Mouse (Mus musculus): ENCODE results near the gene Ddah2.
A peak's percentile ranks its signal among the peaks of the same experiment; 100 is the strongest.

The Ddah2 gene

DNA sequence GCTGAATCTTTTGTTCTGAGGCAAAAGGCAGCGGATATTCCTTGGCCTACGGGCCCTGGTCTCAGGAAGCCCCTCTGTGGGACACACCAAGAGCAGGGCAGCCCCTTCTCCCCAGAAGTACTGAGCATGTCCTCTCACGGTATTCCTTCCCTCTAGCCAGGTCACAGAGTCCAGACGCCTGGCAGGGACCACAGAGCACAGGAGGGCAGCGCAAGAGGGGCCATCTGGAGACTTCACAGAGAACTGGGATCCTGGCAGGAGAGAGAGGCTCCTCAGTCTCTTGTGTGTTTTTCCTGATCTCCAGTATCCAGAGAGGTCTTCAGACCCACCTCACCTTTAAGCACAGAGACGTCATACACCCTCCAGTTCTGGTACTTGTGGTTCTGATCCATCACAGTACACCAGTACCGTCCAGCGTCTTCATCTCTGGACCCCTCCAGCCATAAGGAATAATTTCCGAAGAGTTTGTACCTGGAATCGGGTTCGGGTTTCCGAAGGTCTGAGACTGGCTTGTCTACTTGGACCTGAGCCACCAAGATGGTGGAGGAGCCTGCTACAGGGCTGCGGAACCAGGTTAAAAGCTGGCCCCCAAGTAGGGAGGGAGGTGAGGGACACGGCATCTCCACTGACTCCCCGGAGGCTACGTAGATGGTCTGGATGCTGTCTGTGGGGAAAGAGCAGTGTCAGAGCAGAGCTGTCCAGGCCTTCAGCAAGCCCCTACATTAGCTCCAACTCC is 24.2 kb downstream of the Ddah2 start:
- DNase-seq: no peak

DNA sequence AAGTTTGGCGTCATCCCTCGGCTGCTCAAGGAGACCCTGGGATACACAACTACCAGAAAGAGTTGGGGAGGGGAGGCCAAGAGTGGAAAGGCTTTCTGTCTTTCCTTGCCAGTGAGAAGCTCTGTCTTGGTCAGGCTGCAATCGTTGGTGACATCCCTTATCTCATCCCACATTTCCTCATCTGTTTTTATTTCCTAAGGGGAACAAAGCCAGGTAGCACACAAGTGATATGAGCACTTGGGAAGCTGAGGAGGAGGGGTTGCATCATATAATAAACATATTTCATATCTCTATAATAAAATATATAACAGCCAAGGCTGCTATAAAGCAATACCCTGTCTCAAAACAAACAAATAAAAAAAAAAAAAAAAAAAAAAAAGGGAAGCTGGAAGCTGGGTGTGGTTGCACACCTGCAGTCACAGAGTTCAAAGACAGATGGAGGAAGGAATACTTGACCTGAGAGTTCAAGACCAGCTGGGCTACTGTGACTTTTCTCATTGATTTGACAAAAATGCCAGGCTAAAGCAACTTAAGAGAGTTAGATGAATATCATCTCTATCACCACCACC is 25.2 kb downstream of the Ddah2 start:
- no peak for DNase-seq

DNA sequence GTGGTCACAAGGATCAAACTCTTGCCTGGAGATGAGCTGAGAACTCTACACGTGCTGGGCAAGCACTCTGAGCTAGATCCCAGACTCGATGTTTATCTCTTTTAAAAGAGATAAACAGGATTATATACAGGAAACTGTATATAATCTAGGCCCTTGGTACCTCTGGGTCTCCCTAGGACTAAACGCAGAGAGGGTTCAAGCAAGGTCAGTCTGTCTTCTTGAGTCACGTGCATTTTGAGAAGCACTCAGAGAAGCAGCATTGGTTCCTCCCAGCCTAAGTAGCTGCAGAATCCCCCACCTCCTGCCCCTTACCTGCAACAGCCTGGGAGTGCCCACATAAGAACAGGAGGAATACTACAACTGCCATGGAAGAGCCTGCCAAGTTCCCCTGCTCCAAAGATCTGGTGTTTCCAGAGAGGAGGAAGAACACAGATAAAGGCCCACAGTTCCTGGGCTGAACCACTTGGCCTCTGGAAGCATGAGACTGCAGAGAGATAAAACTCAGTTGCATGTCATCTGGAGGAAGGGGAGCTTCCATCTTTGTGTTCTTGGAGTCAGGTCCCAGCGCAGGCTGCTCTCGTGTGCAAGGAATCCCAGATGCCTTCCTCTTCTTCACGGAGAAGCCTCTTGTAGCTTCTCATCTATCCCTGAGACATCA is 26.5 kb downstream of the Ddah2 start, which contains the start of gene Ly6g6f:
Gene Ly6g6f (minus strand): TSS at position 403 of the 658 bp plus-strand sequence.
- no peak for DNase-seq

DNA sequence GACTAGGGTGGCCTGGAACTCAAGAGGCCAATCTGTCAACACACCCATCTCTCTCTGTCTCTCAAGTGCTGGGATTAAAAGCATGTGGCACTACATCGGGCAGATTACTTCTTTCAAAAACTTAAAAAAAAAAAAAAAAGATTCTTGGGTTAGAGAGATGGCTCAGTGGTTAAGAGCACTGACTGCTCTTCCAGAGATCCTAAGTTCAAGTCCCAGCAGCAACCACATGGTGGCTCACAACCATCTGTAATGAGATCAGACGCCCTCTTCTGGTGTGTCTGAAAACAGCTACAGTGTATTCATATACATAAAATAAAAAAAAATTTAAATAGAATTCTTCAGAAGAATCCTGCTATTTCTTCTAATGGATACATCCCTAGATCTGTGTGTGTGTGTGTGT is 29.3 kb downstream of the Ddah2 start:
- no peak for DNase-seq

DNA sequence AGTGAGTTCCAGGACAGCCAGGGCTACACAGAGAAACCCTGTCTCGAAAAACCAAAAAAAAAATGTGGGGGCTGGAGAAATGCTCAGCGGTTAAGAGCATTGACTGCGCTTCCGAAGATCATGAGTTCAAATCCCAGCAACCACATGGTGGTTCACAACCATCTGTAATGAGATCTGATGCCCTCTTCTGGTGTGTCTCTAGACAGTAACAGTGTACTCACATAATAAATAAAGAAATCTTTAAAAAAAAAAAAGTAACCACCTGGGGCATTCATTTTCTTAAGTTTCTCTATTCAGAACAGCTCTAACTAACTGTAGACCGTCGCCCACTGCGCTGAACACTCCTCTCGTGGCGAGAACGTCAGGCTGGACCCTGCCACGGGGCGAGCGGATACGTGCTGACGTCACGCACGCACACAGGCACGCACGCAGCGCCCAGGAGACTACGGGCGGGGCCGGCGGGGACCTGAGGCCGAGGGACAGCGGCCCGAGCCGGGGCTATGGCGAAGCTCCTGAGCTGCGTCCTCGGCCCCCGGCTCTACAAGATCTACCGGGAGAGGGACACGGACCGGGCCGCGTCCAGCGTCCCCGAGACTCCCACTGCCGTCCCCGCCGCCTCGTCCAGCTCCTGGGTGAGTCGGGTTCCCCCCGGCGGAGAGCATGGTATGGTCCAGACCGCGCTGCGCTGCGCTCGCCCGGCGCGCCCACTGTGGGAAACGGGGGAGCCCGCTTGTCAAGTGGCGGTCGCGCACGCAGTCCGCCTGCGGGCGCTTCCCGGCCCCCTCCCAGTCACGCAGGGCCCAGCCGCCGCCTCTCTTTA is 30.2 kb downstream of the Ddah2 start, which contains the start of gene Abhd16a:
Gene Abhd16a (plus strand): TSS at position 439 of the 820 bp plus-strand sequence.
- DNase-seq: peak; percentile 94

DNA sequence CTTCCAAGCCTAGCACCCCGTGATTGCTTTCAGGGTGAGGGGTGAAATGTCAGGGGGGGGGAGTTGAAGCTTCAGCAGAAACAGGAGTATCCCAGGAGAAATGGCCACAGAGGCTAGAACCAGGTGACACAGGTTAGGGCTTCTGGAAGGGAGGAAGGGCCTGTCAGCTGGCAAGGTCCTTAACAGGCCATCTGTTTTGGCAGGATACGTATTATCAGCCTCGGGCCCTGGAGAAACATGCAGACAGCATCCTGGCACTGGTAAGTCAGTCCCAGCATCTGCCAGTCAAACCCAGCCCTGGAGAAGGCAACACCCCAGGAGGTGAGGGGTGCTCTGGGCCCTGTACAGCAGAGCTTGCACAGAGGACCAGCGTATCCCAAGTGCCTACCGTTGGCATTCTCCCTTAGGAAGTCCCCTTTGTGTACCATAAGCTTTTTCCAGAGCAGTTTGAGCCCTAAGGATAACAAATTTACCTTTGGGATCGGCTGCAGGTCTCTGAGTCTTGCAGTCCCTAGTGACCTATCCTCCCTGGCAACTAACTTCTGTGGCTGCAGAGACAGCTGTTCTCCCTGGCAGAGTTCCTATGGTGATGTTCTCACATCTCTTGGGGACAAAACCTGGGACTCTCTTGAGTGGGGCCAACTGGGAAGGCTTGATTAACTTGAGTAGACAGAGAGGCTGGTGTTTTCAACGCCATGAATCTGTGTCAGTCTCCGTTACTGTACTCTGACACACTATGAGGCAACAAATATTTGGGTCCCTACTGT is 31.5 kb downstream of the Ddah2 start:
- peak; percentile 68 for DNase-seq

DNA sequence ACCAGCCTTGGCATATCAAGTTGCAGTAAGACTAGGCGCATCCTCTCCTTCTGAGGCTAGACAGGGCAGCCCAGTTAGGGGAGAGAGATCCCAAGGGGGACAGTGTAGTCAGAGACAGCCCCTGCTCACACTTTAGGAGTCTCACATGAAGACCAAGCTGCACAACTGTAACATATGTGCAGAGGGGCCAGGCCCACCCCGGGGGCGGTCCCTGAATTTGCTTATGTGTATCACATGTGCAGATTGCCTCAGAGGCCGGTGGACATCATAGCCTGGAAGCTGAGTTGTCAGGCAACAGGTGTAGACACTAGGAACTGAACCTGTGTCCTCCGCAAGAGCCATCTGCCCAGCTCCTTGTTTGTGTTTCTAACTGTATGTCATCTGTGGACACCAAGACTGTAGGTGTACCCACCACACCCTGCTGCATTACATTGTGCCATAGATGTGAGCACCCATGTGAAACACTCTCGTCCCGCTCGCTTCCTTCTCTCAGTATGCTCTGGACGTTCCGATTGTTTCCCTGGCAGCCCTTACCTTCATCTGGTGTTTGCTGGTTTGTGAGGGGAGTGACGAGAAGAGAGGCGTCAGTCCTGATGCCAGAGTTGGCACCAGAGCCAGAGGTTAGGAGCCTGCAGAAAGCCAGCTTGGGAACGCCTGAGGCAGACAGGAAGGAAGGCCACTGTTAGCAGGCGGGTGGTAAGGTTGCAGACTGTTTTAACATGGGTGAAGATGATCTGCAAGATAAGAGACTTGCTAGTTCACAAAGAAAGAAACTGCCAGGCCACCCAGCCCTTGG is 33.8 kb downstream of the Ddah2 start:
- DNase-seq: no peak

DNA sequence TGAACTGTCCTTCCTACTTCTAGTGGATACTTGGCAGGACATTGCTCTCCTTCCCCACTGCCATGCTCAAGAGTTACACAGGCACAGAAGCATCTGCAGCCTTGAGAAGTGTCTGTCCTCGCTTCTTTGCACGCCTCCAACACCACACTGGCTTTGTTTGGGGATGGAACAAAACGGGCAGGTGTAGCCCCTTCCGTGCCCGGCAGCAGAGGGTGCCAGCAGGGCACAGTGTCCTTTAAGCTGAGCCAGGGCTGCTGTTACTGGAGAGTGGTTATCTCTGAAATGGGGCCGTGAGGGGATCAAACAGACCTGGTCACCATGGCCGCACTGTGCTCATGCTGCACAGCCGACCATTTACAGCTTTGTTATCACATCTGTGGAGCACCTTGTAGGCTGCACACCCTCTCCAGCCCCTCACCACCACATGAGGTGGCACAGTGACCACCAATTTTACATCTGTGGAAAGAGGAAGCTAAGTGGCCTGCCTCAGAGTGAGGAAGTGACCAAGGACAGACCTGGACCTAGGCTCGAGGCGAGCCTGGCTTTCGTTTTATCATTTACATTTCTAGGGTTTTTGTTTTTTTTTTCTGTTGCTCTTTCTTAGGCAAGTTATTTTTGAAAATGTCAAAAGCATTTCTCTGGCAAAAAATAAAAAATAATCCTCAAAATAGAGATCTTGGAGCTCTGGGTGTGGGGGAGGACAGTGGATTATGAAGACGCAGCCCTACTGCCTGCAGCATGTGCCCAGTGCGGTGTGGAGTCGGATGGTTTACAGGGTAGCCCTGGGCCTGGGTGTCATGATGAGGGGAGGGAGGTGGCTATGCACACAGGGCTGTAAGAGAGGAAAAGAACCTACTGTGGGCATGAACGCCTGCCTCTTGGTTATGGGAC is 35.9 kb downstream of the Ddah2 start:
- DNase-seq: no peak

DNA sequence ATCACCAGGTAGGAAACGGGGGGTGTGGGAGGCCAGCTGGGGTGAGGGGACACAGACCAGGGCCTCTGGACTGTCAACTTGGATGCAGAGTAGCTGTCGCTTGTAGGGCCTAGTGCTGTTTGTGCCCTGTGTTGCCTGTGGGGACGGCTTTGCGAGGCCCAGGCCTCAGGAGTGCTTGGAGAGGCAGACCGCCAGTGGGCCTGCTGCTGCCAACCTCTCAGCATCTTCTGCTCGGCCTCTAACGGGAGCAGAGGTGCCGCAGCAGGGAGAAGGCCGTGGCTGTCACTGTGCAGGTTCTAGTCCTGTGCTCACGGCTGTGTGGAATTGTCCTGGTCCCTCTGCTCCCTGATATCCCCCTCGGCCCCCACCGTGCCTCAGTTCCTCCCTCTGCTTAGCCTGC is 37.8 kb downstream of the Ddah2 start:
- DNase-seq: no peak

DNA sequence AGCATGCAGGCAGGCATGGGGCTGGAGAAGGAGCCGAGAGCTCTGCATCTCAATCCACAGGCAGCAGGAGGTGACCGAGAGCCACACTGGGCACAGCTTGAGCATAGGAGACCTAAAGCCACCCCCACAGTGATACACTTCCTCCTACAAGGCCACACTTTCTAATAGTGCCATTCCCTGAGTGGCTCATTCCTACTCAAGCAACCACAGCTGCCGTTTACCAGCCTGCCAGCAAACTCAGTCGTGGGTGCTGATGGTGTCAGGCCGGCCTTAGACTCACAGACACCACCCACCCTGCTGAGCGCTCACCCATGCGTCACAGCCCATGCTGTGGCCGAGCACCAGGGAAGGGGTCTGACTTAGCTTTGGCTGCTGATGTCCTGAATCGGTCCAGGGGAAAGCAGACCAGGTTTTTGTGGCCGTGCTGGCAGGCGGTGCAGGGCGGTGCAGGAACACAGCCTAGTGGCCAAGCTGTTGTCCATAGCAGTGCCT is 38.4 kb downstream of the Ddah2 start:
- no peak for DNase-seq

DNA sequence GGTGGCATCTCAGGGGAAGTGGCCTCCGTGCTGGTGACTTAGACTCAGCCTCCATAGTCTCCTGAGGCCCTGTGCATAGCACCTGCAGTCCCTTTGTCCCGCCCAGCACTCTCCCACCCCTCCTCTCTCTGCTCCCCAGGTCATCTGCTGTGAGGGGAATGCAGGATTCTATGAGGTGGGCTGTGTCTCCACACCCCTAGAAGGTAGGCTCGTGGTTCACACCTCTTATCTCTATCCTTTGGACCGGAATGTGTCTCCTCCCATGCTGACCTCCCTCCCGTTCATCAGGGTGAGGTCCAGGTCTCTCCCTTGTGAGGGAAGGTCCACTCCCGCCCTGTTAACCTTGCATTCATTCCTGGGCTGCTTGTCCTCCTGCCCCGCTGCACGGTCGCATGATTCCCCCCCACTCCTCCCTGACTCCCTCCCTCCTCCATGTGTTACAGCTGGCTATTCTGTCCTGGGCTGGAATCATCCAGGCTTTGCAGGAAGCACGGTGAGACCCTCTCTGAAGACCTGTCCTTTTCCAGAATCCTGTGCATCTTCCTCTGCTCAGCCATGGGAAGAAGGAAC is 41.4 kb downstream of the Ddah2 start:
- no peak for DNase-seq

DNA sequence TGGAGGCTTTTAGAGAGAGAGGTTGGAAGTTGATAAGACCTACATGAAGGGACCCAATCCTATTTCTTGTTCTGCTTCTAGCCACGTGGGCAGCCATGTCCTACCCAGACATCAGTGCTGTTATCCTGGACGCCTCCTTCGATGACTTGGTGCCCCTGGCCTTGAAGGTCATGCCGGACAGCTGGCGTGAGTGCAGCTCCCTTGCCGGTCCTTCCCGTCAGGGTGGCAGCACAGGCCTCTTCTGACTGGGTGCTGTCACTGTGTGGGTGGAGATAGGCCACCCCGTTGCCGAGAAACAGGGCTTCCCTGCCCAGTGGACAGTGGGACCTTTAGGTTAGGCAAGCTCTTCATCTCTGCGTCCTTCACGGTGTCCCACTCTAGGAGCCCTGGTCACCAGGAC is 42.3 kb downstream of the Ddah2 start:
- DNase-seq: no peak

DNA sequence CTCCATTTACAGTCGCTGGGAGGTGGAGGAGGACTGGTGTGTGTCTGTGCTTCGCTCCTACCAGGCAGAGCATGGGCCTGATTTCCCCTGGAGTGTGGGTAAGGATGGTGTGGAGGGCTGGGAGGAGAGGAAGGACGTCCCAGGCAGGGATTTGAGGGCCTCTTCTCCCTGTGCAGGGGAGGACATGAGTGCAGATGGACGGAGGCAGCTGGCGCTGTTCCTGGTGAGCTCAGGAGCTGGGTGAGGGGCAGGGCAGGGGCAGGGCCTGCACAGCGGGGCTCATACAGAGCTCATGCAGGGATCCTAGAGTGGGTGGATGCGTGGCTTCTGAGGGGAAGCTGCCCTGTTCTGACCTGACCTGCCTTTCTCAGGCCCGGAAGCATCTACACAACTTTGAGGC is 43.5 kb downstream of the Ddah2 start:
- no peak for DNase-seq

DNA sequence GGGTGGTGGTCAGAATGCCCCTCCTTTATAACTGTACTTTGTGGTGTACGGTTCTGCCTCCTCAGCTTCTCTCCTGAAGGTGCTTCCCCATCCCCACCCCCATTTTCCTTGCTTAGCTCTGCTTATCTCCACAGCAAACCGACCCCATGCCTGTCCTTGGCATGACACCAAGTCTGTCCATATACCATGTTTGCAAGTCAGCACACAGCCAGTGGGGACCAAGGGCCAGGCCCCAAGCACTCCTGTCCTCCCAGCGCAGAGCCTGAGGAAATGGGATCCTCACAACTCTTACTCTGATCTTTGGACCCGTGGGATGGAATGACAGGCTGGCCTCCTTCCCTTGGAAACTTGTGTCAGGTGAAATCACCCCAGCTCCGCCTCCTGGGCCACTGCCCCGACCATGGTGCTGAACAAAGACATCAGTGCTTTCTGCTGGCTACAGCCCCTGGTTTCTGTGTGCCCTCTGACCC is 44.4 kb downstream of the Ddah2 start:
- DNase-seq: no peak

DNA sequence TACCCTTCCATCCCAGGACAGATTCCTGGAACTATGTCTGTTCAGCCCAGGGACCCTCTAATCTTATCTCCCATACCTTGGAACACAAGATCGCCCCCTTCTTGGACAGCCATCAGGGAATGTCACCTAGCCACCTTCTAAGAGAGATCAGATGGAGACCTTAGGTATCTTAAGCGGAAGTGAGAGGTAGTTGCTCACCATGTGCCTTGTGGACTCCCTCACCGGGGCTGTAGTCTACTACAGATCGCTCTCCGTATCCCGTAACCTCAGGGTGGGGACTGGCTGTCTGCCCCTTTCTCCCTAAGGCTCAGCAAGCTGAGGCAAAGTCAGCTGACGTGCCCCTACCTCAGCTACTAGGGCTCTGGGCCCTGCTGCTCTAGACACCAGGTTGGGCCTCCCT is 45.2 kb downstream of the Ddah2 start:
- DNase-seq: no peak

DNA sequence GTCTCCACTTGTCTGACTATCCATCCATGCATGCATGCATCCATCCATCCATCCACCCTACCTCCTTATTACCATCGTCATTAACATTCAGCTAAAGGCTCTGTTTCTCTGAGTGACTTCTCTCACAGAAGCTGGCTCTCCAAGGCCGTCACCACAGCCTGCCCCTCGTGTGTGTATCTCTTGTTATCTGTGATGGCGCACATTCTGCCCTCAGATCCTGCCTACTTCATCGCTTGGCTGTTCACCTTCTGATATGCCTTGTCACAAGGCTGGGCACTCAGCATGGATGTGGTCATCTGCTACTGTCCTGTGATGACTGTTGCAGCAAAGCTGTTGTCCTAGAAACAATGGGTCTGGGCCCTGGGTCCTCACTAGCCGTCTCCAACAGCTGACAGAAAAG is 45.9 kb downstream of the Ddah2 start:
- peak; percentile 82 for DNase-seq

DNA sequence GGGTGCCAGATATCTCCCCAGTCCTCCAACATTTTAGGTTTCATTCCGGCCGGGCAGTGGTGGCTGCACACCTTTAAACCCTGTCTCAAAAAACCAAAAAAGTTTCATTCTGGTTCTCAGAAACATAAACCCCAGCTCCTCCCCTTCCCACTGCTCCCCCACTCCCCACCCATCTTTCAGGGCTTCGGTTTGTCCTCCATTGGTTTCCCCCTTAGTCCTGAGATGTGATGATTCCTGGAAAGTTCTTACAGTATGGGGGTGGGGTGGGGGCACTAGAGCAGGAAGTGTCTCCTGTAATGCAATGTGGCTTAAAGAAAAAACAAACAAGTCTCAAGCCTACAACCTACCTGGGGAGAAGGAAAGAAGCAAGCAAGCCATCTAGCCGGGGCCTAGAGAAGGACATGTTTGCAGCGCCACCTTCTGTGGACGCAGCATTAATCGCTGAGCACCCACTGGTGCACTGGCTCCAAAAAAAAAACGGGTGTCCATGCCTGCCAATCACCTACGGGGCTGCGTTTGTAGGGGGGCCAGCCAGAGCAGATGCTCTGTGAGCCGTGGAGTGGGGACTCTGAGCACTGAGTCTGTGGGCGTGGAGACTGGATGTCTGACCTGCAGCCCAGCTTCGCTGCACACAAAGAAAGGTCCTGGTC is 47.0 kb downstream of the Ddah2 start:
- DNase-seq: peak; percentile 62

DNA sequence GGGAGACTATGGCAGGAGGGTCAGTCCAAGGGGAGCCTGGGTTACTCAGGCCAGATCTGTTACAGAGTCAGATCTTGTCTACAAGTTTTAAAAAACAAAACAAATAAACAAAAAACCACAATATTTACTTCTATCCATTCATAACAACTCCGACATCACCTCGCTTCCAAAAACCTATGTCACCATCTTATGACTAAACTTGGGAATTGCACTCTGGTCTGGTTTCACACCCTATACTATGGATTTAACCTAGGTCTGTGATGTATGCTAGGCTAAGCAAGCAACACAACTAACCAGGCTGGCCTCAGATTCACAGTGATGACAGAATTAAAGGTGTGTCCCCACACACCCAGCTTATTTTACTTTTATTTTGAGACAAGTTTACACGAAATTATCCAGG is 47.7 kb downstream of the Ddah2 start:
- no peak for DNase-seq

DNA sequence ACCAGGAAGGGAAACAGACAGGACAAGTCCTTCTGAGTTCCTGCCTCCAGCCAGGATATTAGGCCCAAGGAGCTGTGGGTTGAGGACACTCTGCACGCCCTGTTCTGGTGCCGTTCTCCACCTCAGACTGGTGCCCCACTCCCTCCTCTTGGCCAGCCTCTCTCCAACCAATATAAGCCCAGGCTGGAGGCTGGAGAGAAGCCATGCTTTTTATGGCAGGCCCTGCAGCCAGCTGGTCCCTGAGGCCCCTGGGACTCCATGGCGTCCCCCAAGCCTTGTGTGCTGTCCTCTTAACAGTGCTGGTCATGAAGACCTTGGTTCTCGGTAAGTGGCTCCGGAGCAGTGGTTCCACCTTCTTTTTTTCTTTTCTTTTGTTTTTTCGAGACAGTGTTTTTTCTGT is 49.3 kb downstream of the Ddah2 start, which contains the start of gene Ly6g5c:
Gene Ly6g5c (plus strand): TSS at position 183 of the 400 bp plus-strand sequence.
- no peak for DNase-seq
